8 mouse cellular contexts compared by ENCODE assay signal in the genomic region with DNA sequence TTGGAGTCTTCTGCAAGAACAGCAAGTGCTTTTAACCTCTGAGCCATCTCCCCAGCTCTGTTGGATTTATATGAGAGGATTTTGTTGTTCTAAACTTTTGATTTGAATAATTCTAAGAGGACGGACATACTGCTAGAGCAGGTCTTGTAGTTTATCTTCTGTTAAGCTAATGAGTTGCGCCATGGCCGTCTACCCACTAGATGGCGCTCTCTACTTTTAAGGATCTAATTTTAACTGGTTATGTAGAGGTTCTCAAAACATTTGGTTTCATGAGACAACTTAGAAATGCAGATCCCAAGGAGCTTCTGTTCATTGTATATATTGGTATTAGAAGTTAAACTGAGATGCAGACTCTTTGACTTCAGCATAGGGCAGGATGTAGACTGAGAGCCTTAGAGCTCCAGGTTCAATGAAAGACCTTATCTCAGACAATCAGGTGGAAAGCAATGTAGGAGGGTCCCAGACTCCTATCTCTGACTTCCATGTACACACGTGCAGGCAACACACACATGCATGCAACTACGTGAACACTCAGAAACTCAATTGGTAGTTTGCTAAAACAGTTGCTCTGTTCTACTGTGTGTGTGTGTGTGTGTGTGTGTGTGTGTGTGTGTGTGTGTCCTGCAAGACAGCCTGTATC. TPM values are rescaled to one million over a fixed set of nuclear protein-coding genes. Genes with fewer than 3 reads are reported as not detected.
A peak's percentile ranks its signal among the peaks of the same experiment; 100 is the strongest.
DNase-seq lines count a peak whose midpoint lies in the region; ATAC-seq and TF ChIP-seq lines count a peak whose summit lies in the region.

No protein-coding gene starts in this region.

- H3K4me3 ChIP-seq in hindbrain, embryonic 11.5 days (ENCODE audit: low read depth, low read length): no peak overlapping the region
- H3K4me3 ChIP-seq in hindbrain, embryonic 13.5 days: no peak overlapping the region
- no peak overlapping the region for H3K4me3 ChIP-seq in G1E (ENCODE audit: low read depth, low read length)
- H3K4me3 ChIP-seq in stomach, postnatal 0 days (ENCODE audit: low read depth, low read length): no peak overlapping the region

- peak; percentile 46; the same call in 1 of the 2 replicates for TF ChIP-seq CTCF in G1E (IDR thresholded peaks at IDR 0.05; ENCODE audit: low read depth, low read length)
- peak; percentile 92 for TF ChIP-seq CTCF in stomach, postnatal 0 days (IDR thresholded peaks at IDR 0.05; ENCODE audit: low read depth)

- TF ChIP-seq EP300 in stomach, postnatal 0 days (optimal IDR thresholded peaks at IDR 0.05): no peak

- DNase-seq in hindbrain, embryonic 11.5 days (ENCODE audit: low spot score): peak; percentile 81
- peak; percentile 26 for DNase-seq in G1E (ENCODE audit: low spot score)
- peak; percentile 72 for DNase-seq in cerebellum, adult 8-10 months
- DNase-seq in layer of hippocampus, postnatal 25 days (ENCODE audit: extremely low spot score in 1 of 2, low spot score in 1 of 2): peak; percentile 40 to 72
- peak; percentile 78 for DNase-seq in lung, postnatal 25 days (ENCODE audit: low spot score)
- DNase-seq in stomach, postnatal 0 days (ENCODE audit: low spot score): peak; percentile 65

- H3K4me2 ChIP-seq in hindbrain, embryonic 11.5 days (replicated peaks; ENCODE audit: low read depth, low read length): no peak overlapping the region
- no peak overlapping the region for H3K4me2 ChIP-seq in hindbrain, embryonic 13.5 days
- H3K4me2 ChIP-seq in stomach, postnatal 0 days (replicated peaks; ENCODE audit: low read depth): no peak overlapping the region

- ATAC-seq in hindbrain, embryonic 11.5 days (ENCODE audit: low FRiP score): no peak
- ATAC-seq in hindbrain, embryonic 13.5 days (ENCODE audit: low FRiP score): no peak
- ATAC-seq in G1E (ENCODE audit: extremely low read depth, insufficient number of reproducible peaks, low FRiP score, poor library complexity, severe bottlenecking): no peak; the same call in 1 of the 2 replicates
- ATAC-seq in granulocyte monocyte progenitor cell, adult 5-6 weeks (replicated peaks; ENCODE audit: poor library complexity, severe bottlenecking): peak; percentile 56
- ATAC-seq in stomach, postnatal 0 days (ENCODE audit: low FRiP score, low TSS enrichment): 0 out of 2 replicates have a peak, but pooled peaks have one; percentile 35

- H3K4me1 ChIP-seq in hindbrain, embryonic 11.5 days (replicated peaks; ENCODE audit: control insufficient read depth, insufficient read depth, low read length): no peaks in the 10 kb centered on the region
- H3K4me1 ChIP-seq in hindbrain, embryonic 13.5 days (replicated peaks): peaks cover 9% of the 10 kb centered on the region
- H3K4me1 ChIP-seq in G1E (ENCODE audit: insufficient read depth, low read depth, low read length): peaks cover 15% of the 10 kb centered on the region
- no peaks in the 10 kb centered on the region for H3K4me1 ChIP-seq in stomach, postnatal 0 days (replicated peaks; ENCODE audit: control insufficient read depth, insufficient read depth)

- no peaks in the 10 kb centered on the region for H3K9me3 ChIP-seq in hindbrain, embryonic 11.5 days (ENCODE audit: control insufficient read depth, low read length)
- H3K9me3 ChIP-seq in hindbrain, embryonic 13.5 days: no peaks in the 10 kb centered on the region
- no peaks in the 10 kb centered on the region for H3K9me3 ChIP-seq in G1E (replicated peaks)
- H3K9me3 ChIP-seq in stomach, postnatal 0 days (ENCODE audit: control insufficient read depth, low read length): no peaks in the 10 kb centered on the region

- peaks cover 2% of the 10 kb centered on the region; the same call in 1 of the 2 replicates for H3K36me3 ChIP-seq in hindbrain, embryonic 11.5 days (ENCODE audit: control insufficient read depth, insufficient read depth, low read length)
- H3K36me3 ChIP-seq in hindbrain, embryonic 13.5 days: peaks cover 84% of the 10 kb centered on the region
- H3K36me3 ChIP-seq in G1E (replicated peaks): peaks cover 97% of the 10 kb centered on the region
- peaks cover 12% of the 10 kb centered on the region for H3K36me3 ChIP-seq in stomach, postnatal 0 days (ENCODE audit: control insufficient read depth, insufficient read depth, low read length)

- H3K9ac ChIP-seq in hindbrain, embryonic 11.5 days (ENCODE audit: low read depth, low read length): no peak overlapping the region
- no peak overlapping the region for H3K9ac ChIP-seq in hindbrain, embryonic 13.5 days
- no peak overlapping the region for H3K9ac ChIP-seq in stomach, postnatal 0 days (ENCODE audit: low read length)

- no peaks in the 10 kb centered on the region for H3K27me3 ChIP-seq in hindbrain, embryonic 11.5 days (ENCODE audit: control insufficient read depth, insufficient read depth, low read length)
- no peaks in the 10 kb centered on the region for H3K27me3 ChIP-seq in hindbrain, embryonic 13.5 days
- H3K27me3 ChIP-seq in G1E (ENCODE audit: insufficient read depth, low read length): no peaks in the 10 kb centered on the region
- no peaks in the 10 kb centered on the region for H3K27me3 ChIP-seq in stomach, postnatal 0 days (ENCODE audit: control insufficient read depth, insufficient read depth, low read length)

- H3K27ac ChIP-seq in hindbrain, embryonic 11.5 days (ENCODE audit: low read depth, low read length): no peak overlapping the region
- no peak overlapping the region for H3K27ac ChIP-seq in hindbrain, embryonic 13.5 days
- H3K27ac ChIP-seq in stomach, postnatal 0 days (replicated peaks): no peak overlapping the region

- WGBS in hindbrain, embryonic 11.5 days: 43% methylated on average over 6 of the region's 6 CpGs
- WGBS in hindbrain, embryonic 13.5 days: 36% methylated on average over 6 of the region's 6 CpGs
- WGBS in stomach, postnatal 0 days: 30% methylated on average over 6 of the region's 6 CpGs

RNA-seq across cellular contexts. Expression of a gene that starts 6.5 kb away (rescaled TPM):
- polyA plus RNA-seq in hindbrain, embryonic 11.5 days (2014; fragmentation: Nextera tagmentation; extraction: Ambion mirVana): 16.0 and 19.9 TPM in 2 replicates
- polyA plus RNA-seq in hindbrain, embryonic 13.5 days (2015; fragmentation: Nextera tagmentation; extraction: Ambion mirVana): 25.0 and 25.9 TPM in 2 replicates
- total RNA-seq in G1E (2014; fragmentation: Nextera tagmentation) (17.4 and 24.9 TPM in 2 replicates), G1E (2017) (16.0 and 23.6 TPM in 2 replicates)
- 17.3 and 17.4 TPM in 2 replicates for polyA plus RNA-seq in G1E (2012)
- total RNA-seq in granulocyte monocyte progenitor cell, adult 5-6 weeks (2014; fragmentation: Nextera tagmentation): 22.8 and 27.6 TPM in 2 replicates
- 18.9 and 19.3 TPM in 2 replicates for total RNA-seq in granulocyte monocyte progenitor cell, adult 5-6 weeks (2017)
- total RNA-seq in layer of hippocampus, postnatal 25 days (2021): 10 to 100 TPM; 25.7 to 28.4 TPM
- 7.2 and 8.1 TPM in 2 replicates for polyA plus RNA-seq in stomach, postnatal 0 days (2015; fragmentation: Nextera tagmentation; extraction: Ambion mirVana)

RNA-seq across cellular contexts. Expression of a gene that starts 6.7 kb away (rescaled TPM):
- polyA plus RNA-seq in hindbrain, embryonic 11.5 days (2014; fragmentation: Nextera tagmentation; extraction: Ambion mirVana): 55.8 and 57.1 TPM in 2 replicates
- polyA plus RNA-seq in hindbrain, embryonic 13.5 days (2015; fragmentation: Nextera tagmentation; extraction: Ambion mirVana): 49.9 and 55.3 TPM in 2 replicates
- total RNA-seq in G1E (2014; fragmentation: Nextera tagmentation) (28.7 and 30.8 TPM in 2 replicates), G1E (2017) (110 and 131 TPM in 2 replicates)
- 23.4 and 27.8 TPM in 2 replicates for polyA plus RNA-seq in G1E (2012)
- total RNA-seq in granulocyte monocyte progenitor cell, adult 5-6 weeks (2014; fragmentation: Nextera tagmentation): 20.4 and 44.5 TPM in 2 replicates
- 145 and 211 TPM in 2 replicates for total RNA-seq in granulocyte monocyte progenitor cell, adult 5-6 weeks (2017)
- total RNA-seq in layer of hippocampus, postnatal 25 days (2021): 10 to 100 TPM; 33.1 to 47.4 TPM
- 23.6 and 27.0 TPM in 2 replicates for polyA plus RNA-seq in stomach, postnatal 0 days (2015; fragmentation: Nextera tagmentation; extraction: Ambion mirVana)

RNA-seq across cellular contexts. Expression of a gene that starts 28.0 kb away (rescaled TPM):
- polyA plus RNA-seq in hindbrain, embryonic 11.5 days (2014; fragmentation: Nextera tagmentation; extraction: Ambion mirVana): 0.40 and 0.65 TPM in 2 replicates
- polyA plus RNA-seq in hindbrain, embryonic 13.5 days (2015; fragmentation: Nextera tagmentation; extraction: Ambion mirVana): 0.88 and 1.0 TPM in 2 replicates
- 2.4 TPM in 1 of 2 replicates, not detected in the other for total RNA-seq in G1E (2014; fragmentation: Nextera tagmentation)
- 0.23 TPM in 1 of 2 replicates, not detected in the other for total RNA-seq in G1E (2017)
- not detected in 2 replicates for polyA plus RNA-seq in G1E (2012)
- 0.88 and 2.3 TPM in 2 replicates for total RNA-seq in granulocyte monocyte progenitor cell, adult 5-6 weeks (2014; fragmentation: Nextera tagmentation)
- 0.69 TPM in 1 of 2 replicates, not detected in the other for total RNA-seq in granulocyte monocyte progenitor cell, adult 5-6 weeks (2017)
- not detected for total RNA-seq in layer of hippocampus, postnatal 25 days (2021)
- 184 and 185 TPM in 2 replicates for polyA plus RNA-seq in stomach, postnatal 0 days (2015; fragmentation: Nextera tagmentation; extraction: Ambion mirVana)

RNA-seq across cellular contexts. Expression of a gene that starts 34.7 kb away (rescaled TPM):
- polyA plus RNA-seq in hindbrain, embryonic 11.5 days (2014; fragmentation: Nextera tagmentation; extraction: Ambion mirVana): 0.36 and 0.82 TPM in 2 replicates
- polyA plus RNA-seq in hindbrain, embryonic 13.5 days (2015; fragmentation: Nextera tagmentation; extraction: Ambion mirVana): 0.88 and 1.3 TPM in 2 replicates
- not detected in 2 replicates for total RNA-seq in G1E (2014; fragmentation: Nextera tagmentation)
- 0.05 and 0.06 TPM in 2 replicates for total RNA-seq in G1E (2017)
- 0.13 and 0.17 TPM in 2 replicates for polyA plus RNA-seq in G1E (2012)
- total RNA-seq in granulocyte monocyte progenitor cell, adult 5-6 weeks (2014; fragmentation: Nextera tagmentation): not detected in 2 replicates
- not detected in 2 replicates for total RNA-seq in granulocyte monocyte progenitor cell, adult 5-6 weeks (2017)
- 1 to 10 TPM; 5.2 to 6.5 TPM for total RNA-seq in layer of hippocampus, postnatal 25 days (2021)
- polyA plus RNA-seq in stomach, postnatal 0 days (2015; fragmentation: Nextera tagmentation; extraction: Ambion mirVana): 12.7 and 14.6 TPM in 2 replicates

RNA-seq across cellular contexts. Expression of a gene that starts 40.0 kb away (rescaled TPM):
- 3.4 and 3.8 TPM in 2 replicates for polyA plus RNA-seq in hindbrain, embryonic 11.5 days (2014; fragmentation: Nextera tagmentation; extraction: Ambion mirVana)
- 2.0 and 2.7 TPM in 2 replicates for polyA plus RNA-seq in hindbrain, embryonic 13.5 days (2015; fragmentation: Nextera tagmentation; extraction: Ambion mirVana)
- total RNA-seq in G1E (2014; fragmentation: Nextera tagmentation) (8.0 and 14.7 TPM in 2 replicates), G1E (2017) (30.0 and 38.1 TPM in 2 replicates)
- 10.0 and 11.7 TPM in 2 replicates for polyA plus RNA-seq in G1E (2012)
- 7.1 and 10.4 TPM in 2 replicates for total RNA-seq in granulocyte monocyte progenitor cell, adult 5-6 weeks (2014; fragmentation: Nextera tagmentation)
- 3.5 and 7.8 TPM in 2 replicates for total RNA-seq in granulocyte monocyte progenitor cell, adult 5-6 weeks (2017)
- 1 to 10 TPM in 1 of 2 experiments, under 1 TPM in 1; 0.54 to 1.2 TPM for total RNA-seq in layer of hippocampus, postnatal 25 days (2021)
- 16.8 and 17.9 TPM in 2 replicates for polyA plus RNA-seq in stomach, postnatal 0 days (2015; fragmentation: Nextera tagmentation; extraction: Ambion mirVana)

Comparison
In these comparisons a context has a peak if more than half of its experiments do, and no peak if none do; other contexts are left out.
1. ATAC-seq: peak in granulocyte monocyte progenitor cell, adult 5-6 weeks (single experiment) and stomach, postnatal 0 days (single experiment); none in hindbrain, embryonic 11.5 days (single experiment), hindbrain, embryonic 13.5 days (single experiment) and G1E (single experiment).
2. DNase-seq: peak in every context shown above with its lines; median percentile 81 in hindbrain, embryonic 11.5 days; 78 in lung, postnatal 25 days; 72 in cerebellum, adult 8-10 months; 65 in stomach, postnatal 0 days; 56 in layer of hippocampus, postnatal 25 days; 26 in G1E.
3. RNA of a gene that starts 28.0 kb away (polyA plus RNA-seq): 184 to 185 TPM in stomach, postnatal 0 days; 0.88 to 1.0 TPM in hindbrain, embryonic 13.5 days, 0.40 to 0.65 TPM in hindbrain, embryonic 11.5 days and not detected in G1E; every median in the first group is over 10 times any median in the second.